Mouse (Mus musculus) midbrain, embryonic 16.5 days (tissue): Measurements from ENCODE around the gene Tnfrsf25. TPM values are rescaled to one million over a fixed set of nuclear protein-coding genes. Genes with fewer than 3 reads are reported as not detected.
A peak's percentile ranks its signal among the peaks of the same experiment; 100 is the strongest.

ENCODE experiments used
- ATAC-seq: fragments of 200-750 bp; cut with Nextera tagmentation; 2 replicates; pipeline ENCODE4 v1.8.0; 2017; ENCODE audit warnings: moderate TSS enrichment
- H3K27ac ChIP-seq: fragments of 300-500 bp; sonication (generic); 2 replicates; pipeline ENCODE4 v1.5.1; 2014; ENCODE audit warnings: mild to moderate bottlenecking, low read length, mixed read lengths
- H3K27me3 ChIP-seq: fragments of 300-500 bp; sonication (generic); 2 replicates; pipeline ENCODE4 v1.6.1; 2014; ENCODE audit warnings: low read depth, low read length, mixed read lengths; ENCODE audit not compliant: control insufficient read depth, insufficient read depth
- H3K36me3 ChIP-seq: fragments of 300-500 bp; sonication (generic); 2 replicates; pipeline ENCODE4 v1.6.1; 2014; ENCODE audit warnings: mild to moderate bottlenecking, low read length, moderate library complexity, mixed read lengths; ENCODE audit not compliant: control insufficient read depth, insufficient read depth
- H3K4me1 ChIP-seq: fragments of 300-500 bp; sonication (generic); 2 replicates; pipeline ENCODE4 v1.6.1; 2014; ENCODE audit warnings: mild to moderate bottlenecking, low read length, mixed read lengths; ENCODE audit not compliant: control insufficient read depth, insufficient read depth
- H3K4me2 ChIP-seq: fragments of 300-500 bp; sonication (generic); 2 replicates; pipeline ENCODE4 v1.6.1; 2014; ENCODE audit warnings: mild to moderate bottlenecking, low read length, mixed read lengths
- H3K4me3 ChIP-seq: fragments of 300-500 bp; sonication (generic); 2 replicates; pipeline ENCODE4 v1.5.1; 2014; ENCODE audit warnings: low read depth, mild to moderate bottlenecking, low read length, moderate library complexity, mixed read lengths
- H3K9ac ChIP-seq: fragments of 300-500 bp; sonication (generic); 2 replicates; pipeline ENCODE4 v1.6.1; 2014; ENCODE audit warnings: low read depth, low read length, mixed read lengths
- H3K9me3 ChIP-seq: fragments of 300-500 bp; sonication (generic); replicated peaks from 2 replicates; pipeline ENCODE4 v1.6.1; 2014; ENCODE audit warnings: mild to moderate bottlenecking, low read length, mixed read lengths; ENCODE audit not compliant: control insufficient read depth, poor library complexity, severe bottlenecking
- WGBS: fragments of 180-500 bp; shearing (Covaris S2); extraction: QIAGEN DNeasy Blood & Tissue Kit; methylation state at CpG from one replicate; pipeline ENCODE4 v1.1.7; 2014; 5-methylcytosine and 5-hydroxymethylcytosine counted together
- polyA plus RNA-seq: library from polyadenylated mRNA; unstranded; fragments of >200 nt; fragmentation: Nextera tagmentation; extraction: Ambion mirVana; gene quantifications from 2 replicates; pipeline ENCODE4 v1.2.1, GENCODE M21; 2015

The Tnfrsf25 gene
- polyA plus RNA-seq, 1 experiment from 2014 or later, result 0.83 TPM

GRCm38 (mm10) chr4:152131809-152132771 is 16.4 kb downstream of the Tnfrsf25 start:
- ATAC-seq, result no peak
- Histone ChIP-seq H3K36me3 (no peaks in the 10 kb centered on the region), H3K4me3 (no peak overlapping the region), H3K4me1 (peaks cover 9% of the 10 kb centered on the region), H3K27me3 (peaks cover 69% of the 10 kb centered on the region), H3K9me3 (no peaks in the 10 kb centered on the region), H3K4me2 (no peak overlapping the region; the same call in 1 of the 2 replicates), H3K27ac (no peak overlapping the region), H3K9ac (no peak overlapping the region)
- WGBS, result 4% methylated on average over 50 of the region's 50 CpGs

GRCm38 (mm10) chr4:152132772-152133169 is 17.0 kb downstream of the Tnfrsf25 start:
- H3K27ac ChIP-seq, result no peak overlapping the region
- H3K4me2 ChIP-seq, result no peak overlapping the region
- H3K36me3 ChIP-seq, result no peaks in the 10 kb centered on the region
- no peak overlapping the region for H3K9ac ChIP-seq
- 28% methylated on average over 10 of the region's 10 CpGs for WGBS
- H3K9me3 ChIP-seq, result no peaks in the 10 kb centered on the region
- H3K4me1 ChIP-seq, result peaks cover 9% of the 10 kb centered on the region
- no peak for ATAC-seq
- no peak overlapping the region for H3K4me3 ChIP-seq
- peaks cover 62% of the 10 kb centered on the region for H3K27me3 ChIP-seq

GRCm38 (mm10) chr4:152133213-152133612 is 17.5 kb downstream of the Tnfrsf25 start:
- Histone ChIP-seq H3K9me3 (no peaks in the 10 kb centered on the region), H3K27me3 (peaks cover 57% of the 10 kb centered on the region), H3K27ac (no peak overlapping the region), H3K9ac (no peak overlapping the region), H3K4me3 (no peak overlapping the region), H3K4me2 (no peak overlapping the region), H3K36me3 (no peaks in the 10 kb centered on the region), H3K4me1 (peaks cover 9% of the 10 kb centered on the region)
- 53% methylated on average over 5 of the region's 5 CpGs for WGBS
- no peak for ATAC-seq

GRCm38 (mm10) chr4:152134507-152134906 is 18.8 kb downstream of the Tnfrsf25 start:
- no peaks in the 10 kb centered on the region for H3K9me3 ChIP-seq
- H3K4me1 ChIP-seq, result peaks cover 16% of the 10 kb centered on the region
- no peak for ATAC-seq
- H3K36me3 ChIP-seq, result no peaks in the 10 kb centered on the region
- peaks cover 50% of the 10 kb centered on the region for H3K27me3 ChIP-seq
- no peak overlapping the region for H3K4me2 ChIP-seq
- no peak overlapping the region for H3K27ac ChIP-seq
- H3K4me3 ChIP-seq, result no peak overlapping the region
- no peak overlapping the region for H3K9ac ChIP-seq

- H3K4me3 ChIP-seq, result no peak overlapping the region
- no peak overlapping the region for H3K9ac ChIP-seq
- no peak overlapping the region for H3K27ac ChIP-seq
- WGBS, result 84% methylated on average over 12 of the region's 12 CpGs
- H3K36me3 ChIP-seq, result no peaks in the 10 kb centered on the region
- no peaks in the 10 kb centered on the region for H3K9me3 ChIP-seq
- no peak overlapping the region for H3K4me2 ChIP-seq
- no peak for ATAC-seq
- H3K27me3 ChIP-seq, result peaks cover 44% of the 10 kb centered on the region
- H3K4me1 ChIP-seq, result peaks cover 16% of the 10 kb centered on the region
Observed at GRCm38 (mm10) chr4:152135363-152135762, 19.6 kb downstream of the Tnfrsf25 start.

GRCm38 (mm10) chr4:152136112-152136875 is 20.6 kb downstream of the Tnfrsf25 start:
- Histone ChIP-seq H3K4me1 (peaks cover 7% of the 10 kb centered on the region; the same call in 1 of the 2 replicates), H3K27me3 (peaks cover 39% of the 10 kb centered on the region), H3K4me2 (no peak overlapping the region), H3K9ac (no peak overlapping the region), H3K27ac (no peak overlapping the region), H3K36me3 (no peaks in the 10 kb centered on the region), H3K9me3 (no peaks in the 10 kb centered on the region), H3K4me3 (no peak overlapping the region)
- no peak for ATAC-seq
- WGBS, result 38% methylated on average over 6 of the region's 6 CpGs

- no peak overlapping the region for H3K4me3 ChIP-seq
- 89% methylated on average over 2 of the region's 2 CpGs for WGBS
- peaks cover 34% of the 10 kb centered on the region for H3K27me3 ChIP-seq
Observed at GRCm38 (mm10) chr4:152136876-152137250, 21.1 kb downstream of the Tnfrsf25 start.

GRCm38 (mm10) chr4:152138497-152139260 is 22.9 kb downstream of the Tnfrsf25 start:
- Histone ChIP-seq H3K27ac (no peak overlapping the region), H3K4me2 (peak overlapping the region; percentile 75), H3K4me3 (peak overlapping the region; percentile 44), H3K36me3 (no peaks in the 10 kb centered on the region), H3K27me3 (peaks cover 18% of the 10 kb centered on the region), H3K9ac (peak overlapping the region; percentile 61), H3K4me1 (peaks cover 7% of the 10 kb centered on the region; the same call in 1 of the 2 replicates), H3K9me3 (no peaks in the 10 kb centered on the region)
- ATAC-seq, result peak; percentile 68
- WGBS, result 4% methylated on average over 44 of the region's 51 CpGs

More at GRCm38 (mm10) chr4:152136876-152137250, 21.1 kb downstream of the Tnfrsf25 start:
- Histone ChIP-seq H3K4me1 (peaks cover 7% of the 10 kb centered on the region; the same call in 1 of the 2 replicates), H3K27ac (no peak overlapping the region), H3K36me3 (no peaks in the 10 kb centered on the region), H3K4me2 (no peak overlapping the region), H3K9me3 (no peaks in the 10 kb centered on the region), H3K9ac (no peak overlapping the region)
- no peak for ATAC-seq
